Mouse (Mus musculus) erythroid progenitor cell, adult 5-6 weeks (primary cell): ENCODE data around the gene Lrfn4. TPM values are rescaled to one million over a fixed set of nuclear protein-coding genes. Genes with fewer than 3 reads are reported as not detected.

Experiments
- ATAC-seq: replicated peaks from 2 replicates; pipeline ENCODE4 v1.8.0; 2016; ENCODE audit warnings: moderate number of reproducible peaks, mild to moderate bottlenecking, moderate TSS enrichment, inconsistent platforms; ENCODE audit not compliant: poor library complexity, low FRiP score, severe bottlenecking
- total RNA-seq, 2 experiments: library from RNA; stranded (forward) in 1 of 2; stranded (reverse) in 1 of 2; fragments of 150-400 nt in 1 of 2; fragments of 186-747, 209-891 nt in 1 of 2; gene quantifications; 2 replicates each; pipeline versions ENCODE4 v1.2.3 to v1.2.4; 2015 to 2017; ENCODE audit warnings: low replicate concordance in 2 of 2

Gene Lrfn4
- total RNA-seq (2015; ENCODE audit: low replicate concordance) (not detected in 2 replicates), total RNA-seq (2017; ENCODE audit: low replicate concordance) (not detected in 2 replicates)

DNA sequence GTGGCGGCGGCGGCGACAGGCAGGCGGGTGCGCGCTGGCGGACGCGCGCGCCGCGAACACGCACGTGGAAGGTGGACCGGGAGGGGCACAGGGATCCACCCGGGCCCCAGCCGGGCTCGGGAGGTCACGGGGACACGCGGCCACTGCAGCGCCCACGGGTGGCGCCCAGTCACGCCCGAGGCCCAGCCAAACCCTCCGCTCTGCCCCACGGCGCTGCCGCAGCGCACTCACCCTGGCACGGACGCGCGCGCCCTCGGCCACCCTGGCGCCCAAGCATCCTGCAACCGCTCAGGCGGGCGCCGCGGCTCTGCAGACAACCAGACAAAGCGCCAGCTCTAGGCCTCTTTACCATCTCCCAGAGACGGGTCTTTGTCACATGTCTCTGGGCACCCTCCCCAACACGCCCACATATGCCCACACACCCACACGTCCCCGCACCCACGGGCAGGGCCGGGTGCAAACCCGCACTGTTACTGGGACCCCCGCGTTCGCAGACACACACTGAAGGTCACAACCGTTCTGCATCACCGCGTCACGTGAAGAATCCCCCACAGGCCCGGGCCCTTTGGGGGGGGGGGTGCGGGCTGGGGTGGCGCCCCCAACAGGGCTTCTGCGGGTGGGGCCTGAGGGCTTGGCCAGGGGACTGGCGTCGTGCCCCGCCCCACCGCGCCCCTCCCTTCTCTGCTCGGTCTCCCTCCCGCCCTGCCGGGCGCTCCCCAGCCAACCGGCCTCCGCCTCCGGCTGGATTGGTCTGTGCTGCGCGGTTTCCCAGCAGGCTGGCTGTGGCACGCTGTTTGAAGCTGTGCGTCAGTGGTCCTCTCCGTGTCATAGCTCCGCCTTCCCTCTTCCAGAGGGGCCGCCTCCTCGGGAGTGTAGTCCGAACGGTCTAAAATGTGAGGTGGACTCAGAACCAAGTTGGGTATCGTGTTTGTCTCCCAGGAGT is at the start of gene Lrfn4:
TSS of gene Lrfn4 (minus strand) at position 517 of the 943 bp plus-strand sequence.
- peak; percentile 52 for ATAC-seq

DNA sequence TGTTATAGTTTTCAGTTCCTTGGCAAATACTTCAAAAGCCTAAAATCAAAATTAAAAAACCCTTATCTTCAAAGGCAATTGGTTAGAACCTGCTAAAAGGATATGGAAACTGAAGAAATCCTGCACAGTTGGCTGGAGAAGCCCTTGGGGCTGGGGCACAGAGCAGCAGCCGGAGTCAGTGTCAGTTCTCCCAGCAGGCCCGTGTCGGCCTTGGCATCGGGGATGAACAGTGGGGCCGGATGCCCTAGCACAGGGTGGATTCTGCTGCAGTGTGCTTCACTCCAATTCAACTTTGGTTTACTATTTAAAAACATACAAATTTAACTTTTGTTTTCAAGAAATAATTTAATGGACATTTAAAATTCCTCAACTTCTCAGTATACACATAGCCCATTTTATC is 42.7 kb upstream of the Lrfn4 start:
- no peak for ATAC-seq

DNA sequence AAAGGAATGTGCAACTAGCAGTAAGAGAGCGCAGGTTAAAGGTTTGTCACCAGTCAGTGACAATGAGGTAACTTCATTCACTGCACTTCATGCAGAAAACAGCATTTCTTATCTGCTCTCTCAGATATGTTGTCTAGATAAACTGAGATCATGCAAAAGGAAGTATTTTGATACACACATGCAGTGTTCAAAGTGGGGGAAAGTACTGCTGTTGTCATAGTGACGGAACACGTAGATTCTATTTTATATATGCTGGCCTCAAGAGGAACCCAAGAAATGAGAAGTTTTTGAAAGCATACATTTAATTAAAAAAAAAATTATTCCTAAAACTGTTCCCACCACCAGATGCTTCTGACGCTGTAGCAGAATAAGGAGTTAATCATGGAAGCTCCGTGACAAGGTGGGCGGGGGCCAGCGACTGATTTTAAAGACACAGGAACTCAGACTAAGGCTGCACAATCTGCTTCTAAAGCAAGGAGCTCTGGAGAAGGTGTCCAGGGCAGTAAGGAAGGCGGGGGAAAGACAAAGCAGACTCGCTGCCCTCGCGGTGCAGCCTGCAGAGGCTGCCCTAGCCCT is 31.5 kb upstream of the Lrfn4 start:
- no peak for ATAC-seq

DNA sequence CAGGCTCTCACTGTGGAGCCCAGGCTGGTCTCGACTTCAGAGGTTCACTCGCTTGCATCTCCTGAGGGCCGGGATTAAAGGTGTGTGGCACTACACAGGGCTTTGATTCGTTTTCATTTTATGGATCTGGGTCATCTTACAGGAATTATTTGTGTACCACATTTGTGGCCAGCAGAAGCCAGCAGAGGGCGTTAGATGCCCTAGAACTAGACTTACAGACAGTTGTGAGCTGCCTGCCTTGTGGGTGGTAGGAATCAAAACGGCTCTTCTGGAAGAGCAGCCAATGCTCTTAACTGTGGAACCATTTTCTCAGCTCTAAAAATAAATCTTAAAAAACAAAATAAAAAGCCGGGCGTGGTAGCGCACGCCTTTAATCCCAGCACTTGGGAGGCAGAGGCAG is 28.8 kb upstream of the Lrfn4 start:
- no peak for ATAC-seq

DNA sequence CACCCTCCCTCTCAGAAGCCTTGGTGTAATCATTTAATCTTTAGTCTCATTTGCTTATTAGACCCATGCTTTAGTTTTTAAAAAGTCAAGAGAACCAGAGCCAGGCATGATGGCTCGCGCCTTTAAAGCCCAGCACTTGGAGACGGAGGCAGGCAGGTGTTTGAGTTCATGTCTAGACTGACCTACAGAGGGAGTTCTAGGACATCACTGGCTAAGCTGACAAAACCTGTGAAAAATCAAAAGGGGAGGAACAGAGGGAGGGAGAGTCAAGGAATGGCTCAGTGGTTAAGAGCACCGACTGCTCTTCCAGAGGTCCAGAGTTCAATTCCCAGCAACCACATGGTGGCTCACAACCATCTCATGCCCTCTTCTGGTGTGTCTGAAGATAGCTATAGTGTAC is 20.5 kb upstream of the Lrfn4 start:
- ATAC-seq = no peak

DNA sequence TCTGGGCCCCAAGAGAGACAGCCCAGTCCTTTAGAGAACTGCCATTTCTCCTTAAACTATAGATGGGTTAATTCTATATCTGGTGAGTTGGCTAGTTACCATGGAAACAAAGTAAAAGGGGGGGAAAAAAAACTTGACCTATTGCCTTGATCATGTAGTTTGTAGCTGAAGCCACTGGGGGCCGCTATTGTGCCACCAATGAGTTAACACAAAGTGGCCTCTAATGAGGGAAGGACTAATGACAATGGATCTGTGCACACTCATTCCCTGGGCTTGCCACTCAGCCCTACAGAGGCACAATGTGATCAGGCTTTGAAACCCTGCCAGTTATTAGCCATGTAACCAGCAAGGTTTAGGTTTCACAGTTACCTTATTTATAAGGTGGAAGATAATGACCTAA is 13.4 kb upstream of the Lrfn4 start:
- ATAC-seq = no peak

DNA sequence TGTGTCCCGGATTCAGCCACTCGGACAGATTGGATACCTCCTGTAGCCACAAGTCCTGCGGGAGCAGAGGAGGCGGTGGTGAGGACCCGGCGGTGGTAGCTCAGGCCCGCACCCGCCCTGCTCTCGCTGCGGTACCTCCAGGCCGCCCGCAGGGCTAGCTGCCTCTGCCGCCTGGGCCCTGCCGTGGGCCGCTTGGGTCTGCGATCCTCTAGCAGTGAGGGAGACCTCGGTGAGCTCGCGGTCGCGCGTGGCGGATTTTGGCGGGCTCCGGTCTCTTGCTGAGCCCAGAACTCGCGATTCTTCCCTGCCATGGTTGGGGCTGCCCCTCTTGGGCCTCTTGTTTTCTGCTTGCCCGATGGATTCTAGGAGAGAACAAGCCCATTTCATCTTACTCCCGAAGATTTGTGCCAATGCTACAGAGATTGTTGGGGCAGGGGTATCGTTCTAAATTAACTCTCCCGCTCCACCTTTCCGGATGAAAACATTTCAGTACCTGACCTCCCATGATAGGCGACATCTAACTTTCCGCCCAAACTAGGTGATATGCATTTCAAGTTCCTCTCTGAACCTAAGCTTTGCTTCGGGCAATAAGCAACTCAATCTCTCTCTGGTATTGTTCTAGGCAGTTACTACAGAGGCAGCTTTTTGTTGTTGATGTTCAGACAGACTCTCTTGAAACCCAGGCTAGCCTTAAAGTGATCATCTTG is 10.5 kb upstream of the Lrfn4 start:
- ATAC-seq = peak; percentile 54

DNA sequence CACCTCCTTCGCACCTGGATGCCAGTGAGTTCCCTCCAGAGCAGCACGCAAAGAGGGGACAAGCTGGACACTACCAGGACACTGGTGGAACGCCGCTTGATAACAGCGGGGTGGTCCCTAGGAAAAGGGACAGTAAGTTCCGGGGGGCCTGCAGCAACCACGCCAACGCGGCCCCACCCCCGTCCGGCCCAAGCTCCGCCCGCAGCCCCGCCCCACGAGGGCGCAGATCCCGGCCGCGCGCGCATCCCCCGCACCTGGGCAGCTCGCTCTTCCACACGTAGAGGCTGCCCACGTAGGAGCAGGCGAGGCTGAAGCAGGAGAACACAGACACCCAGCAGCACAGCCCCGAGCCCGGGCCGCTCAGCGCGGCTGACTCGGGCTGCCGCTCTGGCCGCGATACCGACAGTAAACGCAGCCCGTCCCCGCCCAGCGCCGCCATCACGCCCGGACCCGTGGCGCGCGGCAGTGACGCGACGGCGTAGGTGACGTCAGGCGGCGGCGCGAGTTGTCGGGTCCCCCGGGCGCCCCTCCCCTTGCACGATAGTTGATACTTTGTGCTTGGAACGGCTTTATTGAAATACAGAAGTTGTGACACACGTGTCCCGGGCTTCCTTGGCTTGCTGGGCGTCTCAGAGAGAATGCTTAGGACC is 9.8 kb upstream of the Lrfn4 start, which contains the start of gene Rce1:
TSS of gene Rce1 (minus strand) at position 463 of the 650 bp plus-strand sequence.
- ATAC-seq = peak; percentile 86

DNA sequence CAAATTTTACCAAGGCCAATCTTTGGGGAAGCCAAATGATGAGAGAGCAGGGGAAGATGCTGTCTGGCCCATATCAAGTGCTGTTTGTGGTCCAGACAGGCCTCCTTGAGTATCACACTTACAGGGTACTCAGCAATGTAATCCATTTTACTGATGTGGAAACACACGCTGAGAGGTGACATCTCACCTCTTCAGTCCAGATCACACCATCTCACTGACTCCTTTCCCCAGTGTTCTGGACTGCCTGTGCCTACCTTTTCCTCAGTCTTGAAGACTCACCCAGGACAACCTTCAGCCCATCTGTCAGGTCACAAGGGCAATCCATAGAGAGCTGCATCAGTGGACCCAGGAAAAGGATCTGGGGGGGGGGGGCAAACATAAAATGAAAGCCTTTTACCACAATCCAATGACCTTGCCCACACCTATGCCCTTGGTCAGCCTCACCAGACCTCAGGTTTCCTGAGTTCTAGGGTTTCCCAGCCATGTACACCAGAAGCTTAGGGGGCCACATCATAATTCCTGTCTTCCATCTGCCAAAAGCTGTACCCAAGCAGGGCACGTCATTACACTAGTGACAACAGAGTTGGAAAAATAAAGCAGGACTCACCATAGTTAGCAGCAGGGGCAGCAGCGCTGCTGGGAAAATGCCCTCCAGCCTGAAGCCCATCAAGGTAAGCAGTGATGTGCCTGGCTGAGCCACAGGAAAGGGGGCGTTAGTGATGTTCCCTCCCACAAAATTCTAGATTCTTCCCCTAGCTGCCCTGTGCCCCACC is 9.1 kb upstream of the Lrfn4 start:
- ATAC-seq = peak; percentile 26

DNA sequence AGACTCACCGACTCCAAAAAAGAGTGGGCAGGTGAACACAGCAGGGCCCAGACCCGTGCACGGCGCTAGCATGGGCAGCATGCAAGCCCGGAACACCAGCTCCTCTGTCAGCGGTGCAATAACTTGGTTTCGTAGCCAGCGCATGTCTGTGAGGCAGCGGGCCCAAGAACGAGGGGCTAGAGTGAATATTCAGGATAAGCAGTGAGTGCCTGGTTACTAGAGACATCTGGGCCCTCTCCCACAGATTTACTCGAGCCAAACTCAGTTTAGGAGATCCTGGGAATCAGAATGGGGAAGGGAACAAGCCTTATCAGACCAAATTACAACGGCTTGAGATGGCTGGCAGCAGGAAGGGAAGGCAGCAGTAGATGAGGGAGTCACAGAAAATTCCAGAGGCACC is 8.5 kb upstream of the Lrfn4 start:
- no peak for ATAC-seq

DNA sequence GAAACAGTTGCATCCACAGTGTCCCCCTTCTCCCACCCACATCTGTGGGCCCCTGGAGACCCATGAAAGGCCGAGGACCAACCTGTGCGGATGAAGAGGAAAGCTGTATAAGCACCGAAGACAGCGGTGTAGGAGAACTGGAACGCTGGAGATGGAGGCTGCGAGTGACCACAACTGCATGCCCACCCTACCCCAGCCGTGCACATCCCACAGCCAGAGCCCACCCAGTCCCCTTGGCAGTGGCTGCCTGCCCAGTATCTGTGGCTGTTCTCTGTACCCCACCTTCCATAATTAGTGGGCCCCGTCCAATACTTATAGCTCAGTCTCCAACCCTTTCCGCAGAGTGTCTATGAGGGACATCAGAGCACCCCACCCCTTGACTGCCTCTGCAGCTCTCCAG is 8.0 kb upstream of the Lrfn4 start:
- ATAC-seq = no peak

DNA sequence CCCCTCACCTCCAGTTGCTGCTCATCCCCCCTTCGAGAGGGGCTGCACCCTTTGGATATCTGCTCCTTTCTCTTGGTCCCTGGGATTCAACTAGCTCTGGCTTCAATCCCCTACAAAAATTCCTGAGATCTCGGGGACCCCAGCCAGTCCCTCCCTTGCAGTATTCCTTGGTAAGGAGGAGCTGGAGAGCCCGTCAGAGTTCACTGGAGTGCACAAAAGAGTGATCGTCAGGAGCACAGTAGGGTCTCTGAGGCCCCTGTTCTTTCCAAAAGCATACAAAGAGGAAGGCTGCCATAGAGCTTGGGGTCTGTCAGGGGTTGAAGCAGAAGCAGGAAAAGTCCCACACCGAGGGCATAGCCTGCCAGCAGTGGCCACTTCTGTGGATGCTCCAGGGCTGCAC is 7.3 kb upstream of the Lrfn4 start:
- ATAC-seq = no peak

DNA sequence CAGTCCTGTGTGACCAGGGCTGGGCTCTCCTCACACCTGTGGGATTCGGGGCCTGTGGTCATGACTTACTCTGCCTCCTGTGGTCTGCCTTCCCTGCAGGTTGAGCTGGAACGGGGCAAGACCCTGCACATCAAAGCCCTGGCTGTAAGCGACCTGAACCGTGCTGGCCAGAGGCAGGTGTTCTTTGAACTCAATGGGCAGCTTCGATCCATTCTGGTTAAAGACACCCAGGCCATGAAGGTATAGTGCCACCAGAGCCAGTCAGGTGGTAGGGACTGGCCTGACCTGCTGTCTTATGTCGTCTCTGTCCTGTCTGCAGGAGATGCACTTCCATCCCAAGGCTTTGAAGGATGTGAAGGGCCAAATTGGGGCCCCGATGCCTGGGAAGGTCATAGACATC is 5.3 kb upstream of the Lrfn4 start:
- ATAC-seq = no peak

DNA sequence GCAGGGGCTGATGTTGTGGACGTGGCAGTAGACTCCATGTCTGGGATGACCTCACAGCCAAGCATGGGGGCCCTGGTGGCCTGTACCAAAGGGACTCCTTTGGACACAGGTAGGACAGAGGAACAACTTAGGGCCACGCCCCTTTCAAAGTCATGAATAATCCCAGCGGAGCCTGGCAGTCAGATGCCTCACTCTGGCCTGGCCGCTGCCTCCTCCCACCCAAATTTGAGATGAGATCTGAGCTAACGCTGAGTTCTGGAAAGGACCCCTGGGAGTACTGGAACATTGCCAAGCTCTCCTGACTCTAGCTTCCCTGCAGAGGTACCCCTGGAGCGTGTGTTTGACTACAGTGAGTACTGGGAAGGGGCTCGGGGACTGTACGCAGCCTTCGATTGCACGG is 4.0 kb upstream of the Lrfn4 start:
- no peak for ATAC-seq

DNA sequence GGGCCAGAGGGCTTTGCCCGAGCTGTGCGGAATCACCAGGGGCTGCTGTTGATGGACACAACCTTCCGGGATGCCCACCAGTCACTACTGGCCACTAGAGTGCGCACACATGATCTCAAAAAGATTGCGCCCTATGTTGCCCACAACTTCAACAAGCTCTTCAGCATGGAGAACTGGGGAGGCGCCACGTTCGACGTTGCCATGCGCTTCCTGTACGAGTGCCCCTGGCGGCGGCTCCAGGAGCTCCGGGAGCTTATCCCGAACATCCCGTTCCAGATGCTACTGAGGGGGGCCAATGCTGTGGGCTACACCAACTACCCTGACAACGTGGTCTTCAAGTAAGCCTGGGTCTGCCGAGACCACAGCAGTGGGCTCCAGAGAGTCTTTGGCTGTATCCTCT is 2.7 kb upstream of the Lrfn4 start:
- no peak for ATAC-seq

DNA sequence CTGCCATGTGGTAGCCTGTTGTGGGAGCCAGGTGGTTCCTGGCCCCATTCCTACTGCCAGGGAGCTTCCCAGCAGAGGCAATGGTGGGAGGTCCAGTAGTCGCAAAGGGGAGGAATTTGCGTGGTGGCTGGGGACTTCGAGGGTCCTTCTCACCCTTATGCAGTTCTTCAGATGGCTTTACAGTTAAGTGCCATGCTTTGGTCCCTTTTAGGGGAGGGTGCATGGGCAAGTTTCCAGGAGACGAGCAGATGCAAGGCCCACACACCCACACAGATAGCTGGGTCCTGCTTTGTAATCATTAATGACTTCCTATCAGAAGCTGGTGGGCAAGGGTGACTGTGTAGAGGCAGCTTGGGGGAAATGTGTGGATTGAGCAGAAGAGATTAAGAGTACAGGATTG is 1.1 kb upstream of the Lrfn4 start:
- no peak for ATAC-seq

DNA sequence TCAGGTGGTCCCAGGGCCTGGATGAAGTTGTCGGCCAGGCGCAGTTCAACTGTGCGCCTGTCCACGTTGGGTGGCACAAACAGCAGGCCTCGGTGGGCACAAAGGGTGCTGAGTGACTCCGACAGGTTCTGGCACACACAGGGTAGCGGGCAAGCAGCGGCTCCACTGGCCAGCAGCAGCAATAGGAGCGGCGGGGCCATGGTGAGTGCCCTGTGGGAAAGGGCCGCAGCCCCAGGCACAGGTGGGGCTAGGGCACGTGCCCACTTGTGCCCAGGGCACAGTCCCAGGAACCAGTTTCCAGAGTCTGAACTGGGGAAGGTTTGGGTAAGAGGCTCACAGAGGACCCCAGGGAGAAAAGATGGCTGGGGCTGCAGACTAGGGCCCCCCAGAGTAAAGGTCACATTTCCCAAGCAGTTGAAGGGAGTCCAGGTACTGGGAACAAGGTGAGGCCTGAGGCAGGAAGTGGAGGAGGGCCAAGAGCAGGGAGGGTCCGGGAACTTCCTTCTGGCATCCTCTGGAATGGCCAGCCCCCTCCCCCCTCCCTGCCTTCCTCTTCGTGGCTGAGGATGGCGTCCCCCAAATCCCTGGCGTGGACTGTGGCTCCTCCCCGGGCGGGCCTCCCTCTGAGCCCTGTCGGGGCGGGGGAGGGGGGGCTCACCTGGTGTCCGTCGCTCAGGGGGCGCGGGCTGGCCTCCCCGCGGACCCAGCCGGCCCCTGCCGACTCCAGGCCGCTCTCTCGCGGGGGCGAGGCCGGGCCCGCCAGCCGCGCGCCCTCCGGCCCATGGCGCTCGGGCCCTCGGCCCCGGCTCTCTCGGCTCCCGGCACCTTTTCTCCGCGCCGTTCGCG is 939 bp downstream of the Lrfn4 start:
- no peak for ATAC-seq

DNA sequence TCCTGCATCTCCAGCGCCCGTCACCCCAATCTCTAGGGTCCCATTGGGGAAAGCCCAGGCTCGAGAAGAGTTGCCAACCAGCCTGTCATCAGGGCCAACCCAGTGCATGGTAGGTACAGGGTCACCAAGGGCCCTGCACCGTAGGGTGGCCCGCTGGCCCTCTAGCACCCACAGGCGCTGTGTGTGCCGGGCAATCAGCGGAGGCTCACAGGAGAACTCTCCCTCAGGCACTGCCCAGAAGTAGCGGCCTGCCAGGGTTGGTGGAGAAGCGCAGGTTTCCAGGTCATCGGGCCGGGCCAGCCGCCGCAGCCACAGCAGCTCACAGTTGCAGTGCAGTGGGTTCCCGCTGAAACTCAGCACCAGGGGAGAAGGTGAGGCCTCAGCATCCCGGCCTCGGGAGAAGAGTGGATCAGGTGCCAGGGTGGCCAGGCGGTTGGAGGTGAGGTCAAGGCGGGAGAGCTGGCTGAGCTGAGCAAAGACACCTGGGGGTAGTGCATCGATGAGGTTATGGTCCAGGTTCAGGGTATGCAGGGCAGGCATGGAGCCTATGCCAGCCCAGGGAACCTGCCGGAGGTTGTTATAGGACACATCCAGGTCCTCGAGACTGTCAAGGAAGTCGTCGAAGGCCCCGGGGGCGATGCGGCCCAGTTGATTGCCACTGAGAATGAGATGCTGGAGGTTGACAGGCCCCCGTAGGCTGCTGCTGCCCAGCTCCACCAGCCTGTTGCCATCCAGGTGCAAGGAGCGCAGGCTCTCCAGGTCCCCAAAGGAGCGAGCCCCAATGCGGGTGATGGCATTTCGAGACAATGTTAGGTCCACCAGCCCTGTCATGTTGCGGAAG is 1.8 kb downstream of the Lrfn4 start:
- ATAC-seq = no peak
